Mouse (Mus musculus) megakaryocyte, embryonic 14.5 days (primary cell): Measurements from ENCODE around the gene Cdc26. TPM values are rescaled to one million over a fixed set of nuclear protein-coding genes. Genes with fewer than 3 reads are reported as not detected.

Experiments used
- H3K27me3 ChIP-seq: replicated peaks from 2 replicates; pipeline ENCODE3; 2012; ENCODE audit warnings: inconsistent platforms
- H3K36me3 ChIP-seq: replicated peaks from 2 replicates; pipeline ENCODE3; 2012; ENCODE audit warnings: low read length, inconsistent platforms, mixed read lengths
- H3K4me1 ChIP-seq: 2 replicates; pipeline ENCODE4 v1.6.1; 2012; ENCODE audit warnings: inconsistent platforms
- H3K4me3 ChIP-seq: replicated peaks from 2 replicates; pipeline ENCODE3; 2012; ENCODE audit warnings: moderate library complexity, mild to moderate bottlenecking, inconsistent platforms
- H3K9me3 ChIP-seq: 2 replicates; pipeline ENCODE4 v1.6.1; 2012; ENCODE audit warnings: inconsistent platforms
- FLI1 ChIP-seq: IDR thresholded peaks from 2 replicates; pipeline ENCODE4 v1.6.1; 2012; ENCODE audit warnings: low read length, inconsistent platforms, mixed read lengths
- GATA1 ChIP-seq: IDR thresholded peaks from 3 replicates; pipeline ENCODE4 v1.6.1; 2012; ENCODE audit warnings: mixed read lengths, low read length, inconsistent platforms, borderline replicate concordance
- polyA plus RNA-seq: library from polyadenylated mRNA; stranded (reverse); fragments of >175 nt; gene quantifications from 2 replicates; pipeline ENCODE4 v1.2.3, GENCODE M21; 2012; ENCODE audit warnings: low replicate concordance; ENCODE audit not compliant: insufficient read depth

Gene Cdc26
- polyA plus RNA-seq, 1 experiment: 25.0 TPM

DNA sequence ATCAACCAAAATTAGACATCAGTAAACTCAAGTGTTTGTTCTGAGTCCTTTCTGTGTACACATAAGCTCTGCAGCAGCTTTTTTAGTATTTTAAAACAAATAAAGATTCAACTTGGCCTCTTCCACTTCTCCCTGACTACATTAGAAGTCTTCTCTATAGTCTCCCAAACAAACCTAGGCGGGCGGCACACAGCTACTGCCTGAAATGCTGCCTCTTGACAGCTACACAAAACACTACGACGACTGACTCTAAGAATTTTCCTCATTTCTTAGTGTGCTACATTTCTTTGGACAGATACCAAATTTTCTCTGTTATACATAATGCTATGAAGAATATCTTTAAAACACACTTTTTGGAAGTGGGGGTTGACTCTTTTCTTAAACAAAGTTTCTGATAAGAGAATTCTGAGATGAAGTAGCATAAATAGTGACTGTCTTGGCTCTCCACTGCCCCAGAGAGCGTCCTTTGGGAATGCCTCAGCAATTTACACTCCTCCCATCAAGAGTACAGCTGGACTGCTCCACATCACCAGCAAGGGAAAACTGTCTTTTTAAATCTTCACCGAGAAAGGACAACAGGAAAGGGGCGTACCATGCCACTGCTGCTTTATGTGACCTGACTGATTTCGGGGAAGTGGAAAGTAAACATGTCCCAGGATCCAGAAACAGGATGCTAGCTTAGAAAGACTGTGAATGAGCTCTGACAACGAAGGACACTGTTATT is 60.7 kb downstream of the Cdc26 start:
- H3K36me3 ChIP-seq: peaks cover 90% of the 10 kb centered on the region
- no peaks in the 10 kb centered on the region for H3K27me3 ChIP-seq

DNA sequence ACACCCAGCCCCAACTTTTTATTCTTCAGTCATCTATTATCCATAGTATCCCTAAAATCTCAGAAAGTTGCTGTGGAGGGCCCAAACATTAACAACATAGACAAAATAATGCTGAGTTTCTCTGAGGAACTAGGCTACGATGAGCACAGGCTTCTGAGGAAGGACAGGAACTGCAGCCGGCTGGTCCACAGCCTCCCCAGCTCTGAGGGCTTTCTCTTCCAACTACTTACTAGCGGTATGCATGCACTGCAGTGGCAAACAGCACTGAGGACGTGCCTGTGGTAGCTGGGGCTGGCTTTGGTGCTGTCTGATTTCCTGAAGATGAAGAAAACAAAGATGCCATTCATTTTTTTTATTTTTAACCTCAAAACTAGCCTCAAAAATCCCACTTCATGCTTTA is 62.6 kb downstream of the Cdc26 start:
- Histone ChIP-seq H3K9me3 (no peaks in the 10 kb centered on the region), H3K36me3 (peaks cover 91% of the 10 kb centered on the region), H3K4me1 (peaks cover 32% of the 10 kb centered on the region), H3K27me3 (no peaks in the 10 kb centered on the region), H3K4me3 (no peak overlapping the region)
- no peak for TF ChIP-seq GATA1
- TF ChIP-seq FLI1: no peak

More for the DNA sequence above, 60.7 kb downstream of the Cdc26 start:
- Histone ChIP-seq H3K4me1 (peaks cover 38% of the 10 kb centered on the region), H3K9me3 (no peaks in the 10 kb centered on the region), H3K4me3 (no peak overlapping the region)
- TF ChIP-seq GATA1: no peak
- no peak for TF ChIP-seq FLI1

DNA sequence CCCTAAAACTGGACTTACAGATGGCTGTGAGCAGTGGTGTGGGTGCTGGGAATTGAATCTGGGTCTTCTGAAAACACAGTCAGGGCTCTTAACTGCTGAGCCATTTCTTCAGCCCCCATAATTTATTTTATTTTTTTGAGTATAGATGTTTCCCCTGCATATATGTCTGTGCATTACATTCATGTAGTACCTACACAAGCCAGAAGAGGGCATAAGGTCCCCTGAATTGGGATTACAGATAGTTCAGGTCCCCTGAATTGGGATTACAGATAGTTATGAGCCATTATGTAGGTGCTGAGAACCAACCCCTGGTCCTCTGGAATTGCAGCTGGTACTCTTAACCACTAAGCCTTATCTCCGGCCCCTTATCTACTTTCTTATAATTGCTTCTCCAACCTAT is 64.4 kb downstream of the Cdc26 start:
- no peak for TF ChIP-seq GATA1
- no peak for TF ChIP-seq FLI1
- Histone ChIP-seq H3K4me1 (peaks cover 29% of the 10 kb centered on the region), H3K9me3 (no peaks in the 10 kb centered on the region), H3K36me3 (peaks cover 93% of the 10 kb centered on the region), H3K27me3 (no peaks in the 10 kb centered on the region), H3K4me3 (no peak overlapping the region)

DNA sequence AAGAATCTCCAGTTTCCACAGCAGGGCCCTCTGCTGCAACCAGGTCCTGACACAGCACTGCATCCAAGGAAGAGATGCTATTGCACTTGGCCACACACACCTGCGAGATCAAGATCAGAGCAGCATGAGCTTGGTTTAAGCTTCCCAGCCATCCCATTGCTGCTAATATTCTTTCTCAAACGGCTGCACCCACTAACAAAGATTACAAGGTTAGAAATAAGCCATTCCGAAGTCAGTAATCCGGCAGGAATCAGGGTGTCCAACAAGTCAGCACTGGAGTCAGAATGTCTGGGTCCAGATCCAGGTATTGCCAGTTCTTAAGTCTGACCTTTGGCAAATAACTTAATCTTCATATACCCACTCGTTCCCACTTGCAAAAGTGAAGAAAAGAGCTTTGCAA is 69.9 kb downstream of the Cdc26 start:
- H3K4me1 ChIP-seq: 0 out of 2 replicates have a peak, but pooled peaks cover 3% of the 10 kb centered on the region
- no peaks in the 10 kb centered on the region for H3K27me3 ChIP-seq
- H3K9me3 ChIP-seq: no peaks in the 10 kb centered on the region
- peaks cover 95% of the 10 kb centered on the region for H3K36me3 ChIP-seq
- no peak overlapping the region for H3K4me3 ChIP-seq
- TF ChIP-seq FLI1 (no peak), GATA1 (no peak)

Other genes with a start within 250 kb of the Cdc26 start
- gene Zfp37, start 177.6 kb downstream of the Cdc26 start, polyA plus RNA-seq: not detected in 2 replicates
- gene Slc31a2, start 146.1 kb downstream of the Cdc26 start, polyA plus RNA-seq: 2.3 TPM in 1 of 2 replicates, not detected in the other
- gene Fkbp15, start 48.1 kb downstream of the Cdc26 start, polyA plus RNA-seq: 6.5 and 13.1 TPM in 2 replicates
- 0.58 and 2.0 TPM in 2 replicates for gene Slc31a1, start 47.9 kb downstream of the Cdc26 start, polyA plus RNA-seq
- 0.44 and 2.8 TPM in 2 replicates for gene Prpf4, start 155 bp upstream of the Cdc26 start, polyA plus RNA-seq
- gene Rnf183, start 26.6 kb upstream of the Cdc26 start, polyA plus RNA-seq: 4.9 and 10.5 TPM in 2 replicates
- 0.37 TPM in 1 of 2 replicates, not detected in the other for gene Wdr31, start 62.3 kb upstream of the Cdc26 start, polyA plus RNA-seq
- not detected in 2 replicates for gene Bspry, start 71.4 kb upstream of the Cdc26 start, polyA plus RNA-seq
- 1.5 TPM in 1 of 2 replicates, not detected in the other for gene Hdhd3, start 94.8 kb upstream of the Cdc26 start, polyA plus RNA-seq
- 28.3 and 75.7 TPM in 2 replicates for gene Alad, start 111.3 kb upstream of the Cdc26 start, polyA plus RNA-seq
- 4.7 and 21.6 TPM in 2 replicates for gene Pole3, start 116.4 kb upstream of the Cdc26 start, polyA plus RNA-seq
- not detected in 2 replicates for gene 4933430I17Rik, start 116.7 kb upstream of the Cdc26 start, polyA plus RNA-seq
- 6.4 and 10.5 TPM in 2 replicates for gene Rgs3, start 151.2 kb upstream of the Cdc26 start, polyA plus RNA-seq